Mouse (Mus musculus) liver, embryonic 13.5 days (tissue): ENCODE measurements at regions not wholly inside any gene's neighbourhood (a gene's known extent, or its start where the extent isn't known, plus 50 kb on each side); places are given as distances from the start of the nearest gene placed in this dataset.
"Not testable (repeated sequence)": the region's sequence is repeated elsewhere in the genome, so short reads cannot be mapped to it uniquely, and the experiment has no call there.

ENCODE experiments used
- ATAC-seq: fragments of 200-750 bp; cut with Nextera tagmentation; 2 replicates; pipeline ENCODE4 v1.8.0; 2017; ENCODE audit warnings: low read depth, mild to moderate bottlenecking, moderate number of reproducible peaks, moderate library complexity
- DNase-seq: peaks from one replicate; pipeline ENCODE4 v3.0.0; 2022
- H3K27ac ChIP-seq: fragments of 300-500 bp; sonication (generic); 2 replicates; pipeline ENCODE4 v1.5.1; 2015; ENCODE audit warnings: moderate library complexity, mild to moderate bottlenecking, inconsistent platforms
- H3K27me3 ChIP-seq: fragments of 300-500 bp; sonication (generic); 2 replicates; pipeline ENCODE4 v1.6.1; 2015; ENCODE audit warnings: mild to moderate bottlenecking, inconsistent platforms
- H3K36me3 ChIP-seq: fragments of 300-500 bp; sonication (generic); 2 replicates; pipeline ENCODE4 v1.6.1; 2015; ENCODE audit warnings: mild to moderate bottlenecking, inconsistent platforms
- H3K4me1 ChIP-seq: fragments of 300-500 bp; sonication (generic); replicated peaks from 2 replicates; pipeline ENCODE4 v1.6.1; 2015; ENCODE audit warnings: inconsistent platforms
- H3K4me2 ChIP-seq: fragments of 300-500 bp; sonication (generic); 2 replicates; pipeline ENCODE4 v1.6.1; 2015; ENCODE audit warnings: inconsistent platforms, mild to moderate bottlenecking, moderate library complexity
- H3K4me3 ChIP-seq: fragments of 300-500 bp; sonication (generic); replicated peaks from 2 replicates; pipeline ENCODE4 v1.5.1; 2015; ENCODE audit warnings: mild to moderate bottlenecking, inconsistent platforms
- H3K9ac ChIP-seq: fragments of 300-500 bp; sonication (generic); 2 replicates; pipeline ENCODE4 v1.6.1; 2015; ENCODE audit warnings: mild to moderate bottlenecking, inconsistent platforms
- H3K9me3 ChIP-seq: fragments of 300-500 bp; sonication (generic); replicated peaks from 2 replicates; pipeline ENCODE4 v1.6.1; 2016; ENCODE audit warnings: inconsistent platforms
- WGBS: fragments of 180-500 bp; shearing (Covaris S2); methylation state at CpG from one replicate; pipeline ENCODE4 v1.1.7; 2015; ENCODE audit not compliant: insufficient replicate concordance; 5-methylcytosine and 5-hydroxymethylcytosine counted together

GRCm38 (mm10) chr13:66802558-66802957 lies 102.2 kb upstream of the Gm10767 start:
- H3K9ac ChIP-seq, H3K27me3 ChIP-seq, H3K9me3 ChIP-seq, H3K4me1 ChIP-seq, H3K27ac ChIP-seq, H3K4me2 ChIP-seq, DNase-seq, H3K4me3 ChIP-seq, ATAC-seq, H3K36me3 ChIP-seq: not testable (repeated sequence)
- WGBS = 68% methylated on average over 3 of the region's 3 CpGs

- H3K9me3 ChIP-seq, H3K9ac ChIP-seq, H3K27me3 ChIP-seq, H3K36me3 ChIP-seq, H3K4me3 ChIP-seq, ATAC-seq, H3K4me1 ChIP-seq, H3K27ac ChIP-seq, DNase-seq: not testable (repeated sequence)
- peak overlapping the region; percentile 28 for H3K4me2 ChIP-seq
- WGBS = 8% methylated on average over 29 of the region's 30 CpGs
Observed at GRCm38 (mm10) chr13:66807661-66808060, 97.1 kb upstream of the Gm10767 start.
